Mouse (Mus musculus) thymus, postnatal 0 days (tissue): ENCODE measurements around the gene Gm14862. TPM values are rescaled to one million over a fixed set of nuclear protein-coding genes. Genes with fewer than 3 reads are reported as not detected.
"Not testable (repeated sequence)": the region's sequence is repeated elsewhere in the genome, so short reads cannot be mapped to it uniquely, and the experiment has no call there.

ENCODE experiments used
- DNase-seq: peaks from one replicate; pipeline ENCODE4 v3.0.0-alpha.2; 2015; ENCODE audit warnings: low spot score
- polyA plus RNA-seq: library from polyadenylated mRNA; unstranded; fragments of >200 nt; fragmentation: Nextera tagmentation; extraction: Ambion mirVana; gene quantifications from 2 replicates; pipeline ENCODE4 v1.2.1, GENCODE M21; 2015

Gene Gm14862
- not detected in 2 replicates for polyA plus RNA-seq

DNA sequence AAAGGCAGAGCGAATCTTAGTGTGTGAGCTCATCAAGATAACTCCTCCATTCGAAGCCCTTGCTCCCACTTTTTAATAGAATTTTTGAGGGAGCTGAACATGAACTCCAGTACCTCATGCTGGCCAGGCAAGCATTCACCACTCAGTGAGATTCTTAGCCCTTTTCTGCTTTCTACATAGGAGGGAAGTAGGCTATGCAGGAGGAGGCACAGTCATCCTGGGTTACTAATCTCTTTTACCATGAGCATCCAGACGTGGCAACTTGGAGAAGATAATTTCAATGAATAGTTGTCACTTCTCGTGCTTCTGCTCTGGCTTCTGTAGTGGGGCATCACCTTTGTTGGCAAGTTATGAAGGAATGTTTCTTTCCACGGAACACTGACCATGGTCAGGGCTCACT is at the start of gene Gm14862:
TSS of gene Gm14862 (minus strand) at position 134 of the 400 bp plus-strand sequence.
- DNase-seq, result no peak

DNA sequence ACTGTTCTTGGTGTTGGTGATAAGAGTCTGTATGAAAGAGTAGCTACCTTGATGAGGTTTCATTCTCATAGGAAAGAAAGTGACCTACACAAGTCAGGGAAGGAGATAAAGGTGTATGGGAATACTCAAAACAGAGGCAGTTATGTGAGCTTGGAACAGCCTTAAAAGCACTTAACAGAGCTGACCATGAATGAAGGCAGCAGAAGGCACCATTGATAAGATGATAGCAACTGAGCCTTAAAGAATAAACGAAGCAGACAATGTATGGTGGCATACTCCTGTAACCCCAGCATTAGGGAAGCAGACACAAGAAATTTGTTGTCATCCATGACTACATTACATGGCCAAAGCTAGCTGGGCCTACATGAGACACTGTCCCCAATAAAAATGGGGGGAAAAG is 46.8 kb upstream of the Gm14862 start:
- no peak for DNase-seq

DNA sequence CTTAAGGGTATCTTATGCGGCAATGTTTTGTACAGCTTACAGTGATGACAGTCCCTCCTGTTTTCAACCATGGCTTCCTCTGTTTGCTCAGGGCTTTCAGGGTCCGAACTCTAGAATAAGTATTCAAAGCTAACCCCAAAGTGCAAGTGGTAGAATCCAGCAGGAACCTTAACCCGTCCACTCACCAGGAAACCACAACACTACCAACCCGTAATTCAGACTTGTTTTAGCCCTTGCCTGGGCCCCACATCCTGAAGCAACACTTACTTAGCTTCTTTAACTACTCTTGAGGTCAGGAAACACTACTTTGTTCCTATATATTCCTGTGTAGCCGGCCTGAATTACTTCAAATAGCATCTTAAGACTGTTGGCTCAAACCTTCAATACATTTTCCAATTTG is 46.1 kb upstream of the Gm14862 start:
- no peak for DNase-seq

DNA sequence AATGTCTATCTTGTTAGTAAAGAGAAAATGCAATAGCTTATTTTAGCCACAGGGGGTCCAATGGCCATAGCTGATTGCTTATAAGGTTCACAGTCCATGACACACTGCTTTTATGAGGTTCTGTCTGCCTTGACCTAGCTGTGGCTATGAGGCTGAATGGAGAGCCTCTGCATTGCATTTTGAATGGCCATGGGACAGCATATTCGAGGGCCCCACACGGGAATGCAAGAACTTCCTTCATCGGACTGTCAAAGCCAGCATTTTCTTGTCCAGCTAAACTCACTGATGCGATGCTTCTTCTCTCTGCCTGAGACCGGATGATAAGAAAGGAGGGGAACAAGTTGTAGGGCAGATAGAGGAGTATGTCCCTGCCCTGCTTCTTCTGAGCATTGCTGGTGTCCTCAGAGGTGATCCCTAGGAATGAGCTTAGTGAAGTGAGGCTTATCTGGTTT is 41.7 kb upstream of the Gm14862 start:
- no peak for DNase-seq

DNA sequence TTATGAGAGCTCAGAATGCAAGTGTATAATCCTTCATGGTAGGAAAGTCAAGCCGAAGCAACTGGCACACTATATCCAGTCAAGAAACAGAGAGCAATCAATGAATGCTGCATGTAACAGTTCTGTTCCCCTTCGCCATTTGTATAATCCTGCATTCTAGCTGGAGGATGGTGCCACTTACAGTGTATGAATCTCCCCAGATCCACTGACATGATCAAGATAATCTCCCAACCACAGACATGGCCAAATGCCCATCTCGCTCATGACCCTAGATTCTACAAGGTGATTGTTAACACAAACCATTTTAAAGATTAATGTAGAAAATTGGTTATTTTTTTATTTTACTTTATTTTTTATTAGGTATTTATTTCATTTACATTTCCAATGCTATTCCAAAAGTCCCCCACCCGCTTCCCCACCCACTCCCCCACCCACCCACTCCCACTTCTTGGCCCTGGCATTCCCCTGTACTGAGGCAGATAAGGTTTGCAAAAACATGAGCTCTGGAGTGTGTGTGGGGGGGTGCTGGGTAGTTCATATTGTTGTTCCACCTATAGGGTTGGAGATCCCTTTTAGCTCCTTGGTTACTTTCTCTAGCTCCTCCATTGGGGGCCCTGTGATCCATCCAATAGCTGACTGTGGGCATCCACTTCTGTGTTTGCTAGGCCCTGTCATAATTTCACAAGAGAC is 36.6 kb upstream of the Gm14862 start:
- not testable (repeated sequence) for DNase-seq

DNA sequence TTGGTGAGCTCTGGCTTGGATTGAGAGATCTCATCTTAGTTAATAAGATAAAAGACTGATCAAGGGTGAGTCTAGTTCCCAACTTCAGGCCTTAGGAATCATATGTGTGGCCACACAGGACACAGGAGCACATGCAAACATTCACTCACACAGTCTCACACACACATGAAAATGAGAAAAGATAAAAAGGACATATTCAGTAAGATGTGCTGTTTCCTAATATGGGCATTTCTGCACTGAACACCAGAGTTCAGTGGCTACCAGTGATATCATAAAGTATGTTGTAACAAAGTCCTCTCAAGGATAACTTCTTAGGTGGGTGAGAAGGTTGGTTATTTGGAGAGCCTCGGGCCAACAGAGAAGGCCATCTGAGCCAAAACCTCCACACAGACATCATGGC is 26.8 kb upstream of the Gm14862 start, which contains the start of gene H2al1m:
TSS of gene H2al1m (plus strand) at position 301 of the 400 bp plus-strand sequence.
- not testable (repeated sequence) for DNase-seq

DNA sequence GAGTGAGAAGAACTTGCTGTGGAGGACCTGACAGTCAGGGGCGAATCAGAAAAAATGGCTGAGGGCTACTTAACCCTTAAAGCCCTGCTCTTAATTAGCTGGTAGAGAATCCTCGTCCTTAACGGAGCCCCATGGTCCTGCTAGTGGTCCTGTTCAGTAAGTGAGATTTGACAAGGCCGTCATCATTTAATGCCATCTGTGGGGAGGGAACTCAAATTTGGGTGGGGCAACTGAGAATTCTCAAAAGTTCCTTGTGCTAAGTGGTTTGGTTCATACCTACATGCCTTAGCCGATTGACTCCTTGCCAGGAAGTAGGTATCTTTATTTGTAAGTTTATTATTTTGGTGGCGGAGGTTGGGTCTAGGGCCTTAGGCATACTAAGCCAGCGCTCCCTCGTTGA is 17.6 kb upstream of the Gm14862 start:
- no peak for DNase-seq

DNA sequence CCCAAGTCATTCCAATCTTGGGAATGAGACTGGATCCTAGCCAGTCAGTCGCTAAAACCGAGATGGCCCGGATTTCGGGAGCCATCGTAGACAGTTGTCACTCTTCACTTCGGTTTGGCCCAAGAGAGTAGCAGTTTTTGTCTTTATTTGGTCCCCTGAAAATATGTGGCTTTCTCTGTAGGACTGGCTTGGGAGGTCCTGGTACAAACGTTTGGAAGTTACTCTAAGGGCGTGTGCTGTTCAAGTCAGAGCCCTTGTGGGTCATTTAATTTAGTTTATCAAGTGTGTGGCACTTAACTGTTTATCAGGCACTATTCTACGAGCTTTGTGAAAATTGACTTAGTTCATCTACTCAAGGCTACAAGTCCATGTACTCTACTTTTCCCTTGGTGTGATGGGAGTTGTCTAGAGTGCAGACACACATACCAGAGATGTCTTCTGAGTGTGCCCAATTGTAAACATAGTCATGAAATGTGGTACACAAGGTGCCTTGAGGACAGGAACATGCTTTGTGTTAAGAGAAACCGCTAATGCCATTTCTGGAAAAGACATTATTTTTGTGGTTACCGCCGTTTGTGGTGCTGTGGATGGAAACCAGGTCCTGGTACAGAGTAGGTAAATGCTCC is 16.8 kb upstream of the Gm14862 start:
- no peak for DNase-seq

DNA sequence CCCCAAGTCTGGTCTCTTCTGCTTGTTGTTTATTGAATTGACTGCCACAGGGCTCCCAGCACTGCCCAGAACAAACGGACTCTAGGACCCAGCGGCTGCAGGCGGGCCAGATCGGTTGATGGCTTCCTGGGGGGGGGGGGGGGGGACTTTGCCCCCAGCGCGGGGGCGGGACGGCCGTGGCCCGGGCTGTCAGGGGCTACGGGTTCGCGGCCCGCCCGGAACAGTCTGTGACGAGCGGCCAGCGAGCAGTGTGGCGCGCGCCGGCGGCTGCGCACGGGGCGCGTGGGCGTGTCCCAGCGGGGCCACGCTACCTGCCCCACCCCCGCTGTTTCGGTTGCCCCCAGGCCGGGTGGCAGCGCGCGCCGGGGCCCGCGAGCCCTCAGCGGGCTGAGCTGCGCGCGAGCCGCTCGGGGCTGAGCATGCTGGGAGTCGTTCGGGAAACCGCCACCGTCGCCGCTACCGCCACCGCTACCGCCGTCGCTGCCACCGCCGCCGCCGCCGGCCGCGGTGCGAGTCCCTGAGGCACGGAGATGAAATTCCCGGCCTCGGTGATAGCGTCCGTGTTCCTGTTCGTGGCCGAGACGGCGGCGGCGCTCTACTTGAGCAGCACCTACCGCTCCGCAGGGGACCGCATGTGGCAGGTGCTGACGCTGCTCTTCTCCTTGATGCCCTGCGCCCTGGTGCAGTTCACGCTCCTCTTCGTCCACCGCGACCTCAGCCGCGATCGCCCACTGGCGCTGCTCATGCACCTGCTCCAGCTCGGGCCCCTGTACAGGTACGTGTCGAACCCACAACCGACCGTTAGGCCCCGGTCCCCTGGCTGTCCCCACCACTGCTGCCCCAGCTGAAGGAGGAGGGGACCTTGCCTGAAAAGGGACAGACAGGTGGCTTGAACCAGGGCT is 16.0 kb upstream of the Gm14862 start, which contains the start of gene Xk:
TSS of gene Xk (plus strand) at position 297 of the 902 bp plus-strand sequence.
- peak; percentile 56 for DNase-seq

DNA sequence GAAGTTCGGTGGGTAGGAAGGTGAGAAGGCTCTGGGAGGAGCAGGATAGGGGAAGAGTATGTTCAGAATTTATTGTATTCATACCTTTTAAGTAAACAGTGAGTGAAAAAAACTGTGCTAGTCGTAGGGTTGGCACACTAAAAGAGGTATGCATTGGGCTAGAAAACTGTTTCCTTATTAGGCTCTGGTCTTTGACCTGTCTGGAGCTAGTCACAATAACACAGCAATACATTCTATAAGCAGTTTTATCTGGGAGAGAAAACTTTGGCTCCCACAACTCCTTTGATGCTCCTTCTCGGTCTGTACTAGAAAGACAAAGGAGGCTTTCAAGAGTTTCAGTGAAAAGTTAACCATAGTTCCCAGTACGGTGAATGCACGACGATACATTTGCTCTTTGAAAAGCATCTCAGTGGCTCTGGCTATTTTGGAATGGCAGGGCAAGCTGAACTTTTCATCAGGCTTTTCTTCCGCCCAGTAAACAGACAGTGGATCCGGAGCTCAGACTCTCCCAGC is 15.3 kb upstream of the Gm14862 start:
- DNase-seq, result no peak

DNA sequence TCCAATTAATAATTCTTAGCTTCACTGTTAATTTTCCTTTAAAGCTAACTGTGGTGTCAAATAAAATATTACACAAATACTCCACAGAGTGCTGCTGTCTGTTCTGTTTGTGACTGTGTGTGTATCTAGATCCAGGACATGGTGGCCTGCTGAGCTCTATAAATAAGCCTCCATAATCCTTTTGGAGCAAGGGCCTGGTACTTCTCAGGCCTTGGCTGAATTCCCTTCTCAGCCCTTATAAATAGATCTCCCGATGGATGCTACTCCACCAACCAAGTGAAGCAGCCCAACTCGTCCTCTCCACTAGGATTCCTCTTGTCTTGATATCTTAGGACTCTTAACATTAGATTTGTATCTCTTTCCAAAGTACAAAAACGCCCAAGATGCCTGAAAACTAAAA is 14.4 kb upstream of the Gm14862 start:
- no peak for DNase-seq

DNA sequence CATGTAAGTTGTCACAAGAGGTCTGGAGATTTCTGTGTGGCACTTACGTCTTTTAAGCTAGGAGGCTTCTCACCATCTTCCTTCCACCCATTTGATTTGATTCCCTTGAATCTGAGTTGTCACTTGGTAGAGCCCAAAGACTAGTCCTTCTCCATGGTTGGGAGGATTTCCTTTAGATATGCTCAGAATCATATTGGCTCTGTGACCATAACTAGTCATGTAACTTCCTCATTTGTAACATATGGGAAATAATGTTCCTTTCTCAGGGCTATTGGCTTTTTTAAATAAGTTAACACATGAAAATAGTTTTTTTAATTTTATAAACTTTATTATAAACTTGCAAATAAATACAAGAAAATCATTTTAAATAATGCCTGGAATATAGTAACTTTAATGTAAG is 2.6 kb upstream of the Gm14862 start:
- DNase-seq, result no peak

DNA sequence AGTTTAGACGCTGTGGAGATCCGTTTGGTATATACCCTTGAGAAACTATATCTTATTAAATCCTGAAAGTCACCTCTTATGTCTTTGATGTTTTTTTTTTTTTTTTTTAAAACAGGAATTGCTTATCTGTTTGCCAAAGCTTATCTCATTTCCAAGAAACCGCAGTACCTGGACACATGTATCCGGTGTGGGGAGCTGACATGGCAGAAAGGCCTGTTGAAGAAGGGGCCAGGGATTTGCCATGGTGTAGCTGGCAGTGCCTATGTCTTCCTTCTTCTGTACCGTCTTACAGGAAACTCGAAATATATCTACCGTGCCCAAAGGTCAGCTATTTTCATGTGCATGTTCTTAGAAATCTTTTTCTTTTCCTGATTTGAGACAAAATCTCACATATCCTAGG is 1.1 kb upstream of the Gm14862 start:
- no peak for DNase-seq

DNA sequence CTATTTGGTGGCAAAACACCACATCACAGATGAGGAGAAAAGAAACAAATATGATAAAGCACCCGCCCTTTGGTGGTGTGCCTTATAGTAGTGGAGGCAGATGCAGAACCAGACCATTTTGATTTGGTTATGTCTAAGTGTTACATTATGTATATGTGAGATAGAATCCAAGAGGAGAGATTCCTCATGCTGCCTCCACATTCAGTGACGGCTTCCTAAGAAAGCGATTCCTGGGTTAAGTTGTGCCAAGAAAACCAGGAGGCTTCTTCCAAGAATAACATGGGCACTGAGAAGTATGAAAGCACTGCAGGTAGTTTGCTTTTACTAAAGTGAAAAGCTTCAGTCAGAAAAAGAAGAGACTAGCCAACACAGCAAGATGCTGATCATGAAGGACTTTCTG is 1.8 kb downstream of the Gm14862 start:
- DNase-seq, result no peak

DNA sequence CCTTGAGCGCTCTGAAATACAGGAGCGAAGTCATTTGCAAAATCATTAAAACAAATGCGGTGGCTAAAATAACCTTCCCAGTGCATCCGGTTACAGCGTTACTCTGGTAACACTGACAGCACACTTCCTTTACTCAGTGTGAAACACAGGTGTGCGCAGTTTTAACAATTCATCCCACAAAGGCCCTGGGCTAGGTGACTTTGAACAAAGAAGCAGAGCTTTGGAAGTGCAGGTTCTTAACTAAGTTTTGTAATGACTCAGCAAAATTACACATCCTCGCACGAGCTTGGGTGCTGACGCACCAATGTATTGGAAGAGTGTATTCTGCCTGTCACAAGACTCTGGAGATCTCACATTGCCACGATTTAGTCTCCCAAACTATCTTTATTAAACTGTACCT is 2.7 kb downstream of the Gm14862 start:
- DNase-seq, result peak; percentile 2

DNA sequence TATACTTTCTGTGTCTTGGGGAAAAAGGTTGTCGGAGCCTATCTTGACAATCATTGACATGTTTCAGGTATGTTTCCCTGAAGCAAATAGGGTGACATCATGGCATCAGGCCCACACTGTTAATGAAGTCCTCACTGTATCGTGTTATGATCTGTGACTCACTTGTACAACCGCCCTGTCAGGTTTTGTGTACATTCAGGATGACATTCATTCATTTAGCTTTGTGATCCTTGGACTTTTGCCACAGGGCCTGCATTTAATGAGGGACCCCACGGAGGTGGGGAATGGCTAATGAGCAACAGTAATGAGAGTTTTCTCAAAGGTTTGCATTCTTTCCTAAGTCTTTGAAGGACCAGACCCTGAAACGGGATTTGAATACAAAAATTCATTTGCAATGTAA is 7.8 kb downstream of the Gm14862 start:
- DNase-seq, result no peak

DNA sequence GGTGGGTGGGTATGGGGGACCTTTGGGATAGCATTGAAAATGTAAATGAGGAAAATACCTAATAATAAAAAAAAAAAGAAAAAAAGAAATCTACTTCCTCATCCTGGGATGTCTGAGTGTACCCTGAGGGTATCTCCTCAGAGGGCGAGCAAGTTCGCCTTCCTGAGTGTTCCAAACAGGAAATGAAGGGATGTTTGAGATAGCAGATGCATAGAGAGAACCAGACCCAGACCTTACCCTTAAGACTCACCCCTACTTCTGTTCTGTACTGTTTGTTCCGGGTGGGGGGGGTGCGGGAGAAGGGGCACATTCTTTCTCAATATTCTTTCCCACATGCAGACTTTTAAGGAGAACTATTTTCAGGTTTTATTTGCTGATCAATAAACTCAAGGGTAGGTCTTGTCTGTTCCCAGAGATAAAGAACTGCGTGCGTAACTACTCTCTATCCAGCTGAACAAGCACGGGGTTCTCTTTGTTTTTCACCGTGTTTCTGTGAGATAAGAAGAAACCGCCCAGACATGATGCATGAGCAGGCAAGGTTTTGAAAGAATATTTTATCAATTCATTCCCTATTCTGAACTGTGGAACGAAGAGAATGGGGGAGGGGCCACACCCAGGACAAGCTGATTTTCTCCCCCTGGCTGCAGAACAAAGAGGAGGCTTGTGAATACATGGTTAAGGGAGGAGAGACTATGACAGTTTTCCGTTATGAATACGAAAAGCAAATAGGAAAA is 11.9 kb downstream of the Gm14862 start:
- DNase-seq, result no peak

DNA sequence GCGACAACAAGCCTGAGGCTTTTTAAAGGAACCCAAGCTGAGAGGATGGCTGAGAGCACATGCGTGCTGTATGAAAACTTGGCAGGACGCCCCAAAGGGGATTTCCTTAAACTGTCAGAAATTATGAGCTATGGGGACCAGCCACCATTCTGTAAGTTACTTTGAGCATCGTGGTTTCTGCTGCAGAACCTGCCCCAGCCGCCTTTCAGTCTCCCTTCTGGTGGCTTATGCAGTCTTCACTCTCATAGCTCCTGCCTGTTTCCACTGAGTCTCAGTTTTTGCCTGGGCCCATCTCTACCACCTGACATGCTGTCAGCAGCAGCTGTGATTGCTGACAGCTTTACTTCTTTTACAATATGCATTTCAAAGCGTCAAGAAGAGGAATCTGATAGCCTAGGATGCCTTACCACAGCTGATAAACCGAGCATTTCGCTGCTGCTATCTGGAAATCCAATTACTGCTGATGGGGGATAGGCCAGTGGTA is 13.3 kb downstream of the Gm14862 start:
- DNase-seq, result no peak

DNA sequence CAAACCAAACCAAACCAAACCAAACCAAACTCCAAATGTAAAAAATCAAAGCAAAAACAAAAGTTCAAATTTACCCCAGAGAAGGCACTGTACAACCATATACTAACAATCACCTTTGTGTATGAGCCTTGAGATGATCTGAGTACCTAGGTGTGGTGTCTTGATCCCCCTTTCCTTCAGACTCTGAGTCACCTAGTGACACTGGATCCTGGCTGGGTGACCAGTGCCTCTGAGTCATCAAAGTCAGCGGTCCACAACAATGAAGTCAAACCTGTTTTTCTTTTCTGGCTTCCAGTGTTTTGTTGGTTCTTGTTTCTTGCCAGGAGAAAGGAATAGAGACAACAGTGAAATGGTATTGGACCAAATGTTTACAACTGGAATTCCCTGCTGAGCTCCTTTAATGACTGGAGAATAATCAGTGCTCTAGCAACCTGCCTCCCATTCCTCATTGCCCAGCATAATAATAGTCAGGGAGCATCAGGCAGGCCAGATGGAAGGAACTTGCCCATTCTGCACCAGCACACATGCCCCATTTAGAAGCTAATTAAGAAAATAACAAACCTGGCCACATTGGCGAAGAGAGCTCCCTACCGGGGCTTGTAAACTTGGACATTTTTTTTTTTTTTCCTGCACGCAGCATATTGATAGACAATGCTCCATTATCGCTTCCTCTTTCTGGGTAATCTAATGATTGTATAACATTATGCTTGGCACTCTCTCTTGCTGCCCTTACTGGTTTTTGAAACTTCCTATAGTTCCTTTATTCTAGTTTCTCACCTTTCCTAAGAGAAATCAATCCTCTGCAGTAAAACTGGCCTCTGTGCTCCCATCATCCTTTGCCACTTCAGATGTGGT is 15.7 kb downstream of the Gm14862 start:
- no peak for DNase-seq

DNA sequence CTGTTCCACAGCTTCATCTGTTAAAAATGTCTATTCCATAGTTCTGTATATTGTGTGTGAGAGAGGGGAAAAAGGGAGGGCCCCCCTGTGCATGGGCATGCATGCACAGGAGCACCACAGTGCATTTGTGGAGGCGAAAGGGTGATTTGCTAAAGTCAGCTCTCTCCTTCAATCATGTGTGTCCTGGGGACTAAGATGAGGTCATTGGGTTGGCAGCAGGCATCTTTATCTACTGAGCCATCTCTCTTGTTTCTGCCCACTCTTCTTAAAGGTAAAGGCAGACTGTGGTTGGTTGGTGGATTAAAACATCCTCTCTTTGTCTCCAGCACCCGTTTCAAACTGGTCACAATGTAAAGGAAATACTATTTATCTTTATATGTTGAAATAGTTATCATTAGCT is 29.6 kb downstream of the Gm14862 start:
- DNase-seq, result no peak
